Mouse (Mus musculus) hindbrain, postnatal 0 days (tissue): Measurements from ENCODE around the gene Cdiptos. TPM values are rescaled to one million over a fixed set of nuclear protein-coding genes. Genes with fewer than 3 reads are reported as not detected.

Experiments
- ATAC-seq: fragments of 200-750 bp; cut with Nextera tagmentation; 2 replicates; pipeline ENCODE4 v1.8.0; 2017; ENCODE audit warnings: mild to moderate bottlenecking, moderate TSS enrichment, moderate library complexity
- DNase-seq: peaks from one replicate; pipeline ENCODE4 v3.0.0-alpha.2; 2015; ENCODE audit warnings: low spot score
- H3K27ac ChIP-seq: fragments of 300-500 bp; sonication (generic); 2 replicates; pipeline ENCODE4 v1.5.1; 2014; ENCODE audit warnings: mild to moderate bottlenecking
- H3K27me3 ChIP-seq: fragments of 300-500 bp; sonication (generic); 2 replicates; pipeline ENCODE4 v1.6.1; 2014; ENCODE audit warnings: low read length, mixed read lengths; ENCODE audit not compliant: insufficient read depth
- H3K36me3 ChIP-seq: fragments of 300-500 bp; sonication (generic); 2 replicates; pipeline ENCODE4 v1.6.1; 2014; ENCODE audit warnings: low read length, mixed read lengths; ENCODE audit not compliant: insufficient read depth
- H3K4me1 ChIP-seq: fragments of 300-500 bp; sonication (generic); 2 replicates; pipeline ENCODE4 v1.6.1; 2014; ENCODE audit warnings: antibody characterized with exemption, low read length, mixed read lengths; ENCODE audit not compliant: insufficient read depth
- H3K4me2 ChIP-seq: fragments of 300-500 bp; sonication (generic); 2 replicates; pipeline ENCODE4 v1.6.1; 2014; ENCODE audit warnings: low read depth, mild to moderate bottlenecking, low read length, moderate library complexity, mixed read lengths
- H3K4me3 ChIP-seq: fragments of 300-500 bp; sonication (generic); 2 replicates; pipeline ENCODE4 v1.5.1; 2014; ENCODE audit warnings: low read length
- H3K9ac ChIP-seq: fragments of 300-500 bp; sonication (generic); replicated peaks from 2 replicates; pipeline ENCODE4 v1.6.1; 2014; ENCODE audit warnings: mild to moderate bottlenecking, low read length, moderate library complexity, mixed read lengths
- H3K9me3 ChIP-seq: fragments of 300-500 bp; sonication (generic); 2 replicates; pipeline ENCODE4 v1.6.1; 2016; ENCODE audit warnings: low read length, mixed read lengths
- CTCF ChIP-seq: IDR thresholded peaks from 2 replicates; pipeline ENCODE4 v1.5.1; 2016; ENCODE audit warnings: antibody characterized with exemption, control low read depth, low read depth
- WGBS: fragments of 180-500 bp; shearing (Covaris S2); extraction: QIAGEN DNeasy Blood & Tissue Kit; methylation state at CpG from one replicate; pipeline ENCODE4 v1.1.7; 2014; 5-methylcytosine and 5-hydroxymethylcytosine counted together
- polyA plus RNA-seq: library from polyadenylated mRNA; unstranded; fragments of >200 nt; fragmentation: Nextera tagmentation; extraction: Ambion mirVana; gene quantifications from 2 replicates; pipeline ENCODE4 v1.2.1, GENCODE M21; 2015
- total RNA-seq: library from RNA; depleted of rRNA; stranded (reverse); fragments of >200 nt; gene quantifications from 2 replicates; pipeline ENCODE4 v1.2.3, GENCODE M21; 2014

Cdiptos gene
- total and polyA plus RNA-seq, 2 experiments from 2014 or later: 0.31 to 0.95 TPM

- no peak overlapping the region for H3K27ac ChIP-seq
- WGBS: 82% methylated on average over 4 of the region's 4 CpGs
- DNase-seq (no peak), ATAC-seq (no peak)
- TF ChIP-seq CTCF: no peak
- H3K9ac ChIP-seq: no peak overlapping the region
- no peaks in the 10 kb centered on the region for H3K27me3 ChIP-seq
- H3K9me3 ChIP-seq: 0 out of 2 replicates have a peak, but pooled peaks cover 2% of the 10 kb centered on the region
- H3K4me3 ChIP-seq: no peak overlapping the region
- H3K36me3 ChIP-seq: no peaks in the 10 kb centered on the region
- H3K4me1 ChIP-seq: no peaks in the 10 kb centered on the region
- no peak overlapping the region for H3K4me2 ChIP-seq
Measured at GRCm38 (mm10) chr7:126996449-126996848, 20.6 kb upstream of the Cdiptos start.

GRCm38 (mm10) chr7:126988816-126989215 is 12.9 kb upstream of the Cdiptos start:
- Histone ChIP-seq H3K27ac (no peak overlapping the region), H3K4me2 (no peak overlapping the region), H3K27me3 (no peaks in the 10 kb centered on the region), H3K4me1 (no peaks in the 10 kb centered on the region), H3K36me3 (no peaks in the 10 kb centered on the region), H3K9ac (no peak overlapping the region), H3K9me3 (no peaks in the 10 kb centered on the region), H3K4me3 (no peak overlapping the region)
- 72% methylated on average over 8 of the region's 8 CpGs for WGBS
- TF ChIP-seq CTCF: no peak
- no peak for ATAC-seq
- DNase-seq: no peak

- DNase-seq (peak; percentile 56), ATAC-seq (peak; percentile 73)
- peak; percentile 69 for TF ChIP-seq CTCF
- no peak overlapping the region for H3K9ac ChIP-seq
- H3K27ac ChIP-seq: no peak overlapping the region
- H3K36me3 ChIP-seq: no peaks in the 10 kb centered on the region; the same call in 1 of the 2 replicates
- H3K4me1 ChIP-seq: no peaks in the 10 kb centered on the region
- WGBS: 43% methylated on average over 9 of the region's 9 CpGs
- H3K4me3 ChIP-seq: no peak overlapping the region
- H3K9me3 ChIP-seq: no peaks in the 10 kb centered on the region
- H3K27me3 ChIP-seq: no peaks in the 10 kb centered on the region
- H3K4me2 ChIP-seq: no peak overlapping the region
Measured at GRCm38 (mm10) chr7:126986319-126986718, 10.4 kb upstream of the Cdiptos start.

GRCm38 (mm10) chr7:126984667-126985444 is 9.0 kb upstream of the Cdiptos start:
- no peaks in the 10 kb centered on the region for H3K27me3 ChIP-seq
- no peaks in the 10 kb centered on the region for H3K4me1 ChIP-seq
- WGBS: 57% methylated on average over 10 of the region's 10 CpGs
- no peak overlapping the region for H3K4me2 ChIP-seq
- TF ChIP-seq CTCF: no peak
- no peak overlapping the region for H3K9ac ChIP-seq
- no peak for ATAC-seq
- no peaks in the 10 kb centered on the region for H3K9me3 ChIP-seq
- no peak overlapping the region for H3K4me3 ChIP-seq
- DNase-seq: no peak
- H3K36me3 ChIP-seq: peaks cover 8% of the 10 kb centered on the region; the same call in 1 of the 2 replicates
- no peak overlapping the region for H3K27ac ChIP-seq

GRCm38 (mm10) chr7:126983113-126983512 is 7.2 kb upstream of the Cdiptos start:
- Histone ChIP-seq H3K27me3 (no peaks in the 10 kb centered on the region), H3K9ac (no peak overlapping the region), H3K4me3 (no peak overlapping the region), H3K4me1 (0 out of 2 replicates have a peak, but pooled peaks cover under 1% of the 10 kb centered on the region), H3K9me3 (no peaks in the 10 kb centered on the region), H3K36me3 (peaks cover 25% of the 10 kb centered on the region), H3K27ac (no peak overlapping the region), H3K4me2 (no peak overlapping the region)
- TF ChIP-seq CTCF: no peak
- 81% methylated on average over 7 of the region's 7 CpGs for WGBS
- DNase-seq (no peak), ATAC-seq (no peak)

- no peaks in the 10 kb centered on the region for H3K27me3 ChIP-seq
- no peak overlapping the region for H3K9ac ChIP-seq
- H3K9me3 ChIP-seq: no peaks in the 10 kb centered on the region
- peaks cover 5% of the 10 kb centered on the region; the same call in 1 of the 2 replicates for H3K4me1 ChIP-seq
- WGBS: 93% methylated on average over 4 of the region's 4 CpGs
- peaks cover 28% of the 10 kb centered on the region for H3K36me3 ChIP-seq
- no peak for TF ChIP-seq CTCF
- DNase-seq (no peak), ATAC-seq (no peak)
- H3K4me2 ChIP-seq: no peak overlapping the region
- no peak overlapping the region for H3K27ac ChIP-seq
- no peak overlapping the region for H3K4me3 ChIP-seq
Measured at GRCm38 (mm10) chr7:126982054-126982453, 6.2 kb upstream of the Cdiptos start.

GRCm38 (mm10) chr7:126981601-126982000 is 5.7 kb upstream of the Cdiptos start:
- ATAC-seq (no peak), DNase-seq (no peak)
- 93% methylated on average over 2 of the region's 2 CpGs for WGBS
- Histone ChIP-seq H3K27ac (no peak overlapping the region), H3K9ac (no peak overlapping the region), H3K9me3 (no peaks in the 10 kb centered on the region), H3K4me3 (no peak overlapping the region), H3K4me2 (no peak overlapping the region), H3K4me1 (peaks cover 7% of the 10 kb centered on the region; the same call in 1 of the 2 replicates), H3K36me3 (peaks cover 28% of the 10 kb centered on the region), H3K27me3 (no peaks in the 10 kb centered on the region)
- TF ChIP-seq CTCF: no peak
